Mouse (Mus musculus): ENCODE results near the gene Dolpp1.
A peak's percentile ranks its signal among the peaks of the same experiment; 100 is the strongest.

GRCm38 (mm10) chr2:30358533-30359531, 33.2 kb upstream of the Dolpp1 start, which contains the start of gene Sh3glb2:
- TF ChIP-seq EP300 (optimal IDR thresholded peaks at IDR 0.05) (no peak), CTCF (IDR thresholded peaks at IDR 0.05; ENCODE audit: low read depth) (peak; percentile 56)
